Mouse (Mus musculus) bone marrow, adult 2 months (tissue): ENCODE measurements around the gene Ccser1.

Experiments used
- CTCF ChIP-seq: fragments of 200-500 bp; IDR thresholded peaks from 2 replicates; pipeline ENCODE4 v1.5.1; 2011; ENCODE audit warnings: low read length, control low read depth; ENCODE audit not compliant: control insufficient read depth, insufficient read depth
- POLR2A ChIP-seq: fragments of 200-500 bp; IDR thresholded peaks from 2 replicates; pipeline ENCODE4 v1.6.1; 2011; ENCODE audit warnings: low read depth, mild to moderate bottlenecking, control low read depth, low read length, borderline replicate concordance; ENCODE audit not compliant: control insufficient read depth

DNA sequence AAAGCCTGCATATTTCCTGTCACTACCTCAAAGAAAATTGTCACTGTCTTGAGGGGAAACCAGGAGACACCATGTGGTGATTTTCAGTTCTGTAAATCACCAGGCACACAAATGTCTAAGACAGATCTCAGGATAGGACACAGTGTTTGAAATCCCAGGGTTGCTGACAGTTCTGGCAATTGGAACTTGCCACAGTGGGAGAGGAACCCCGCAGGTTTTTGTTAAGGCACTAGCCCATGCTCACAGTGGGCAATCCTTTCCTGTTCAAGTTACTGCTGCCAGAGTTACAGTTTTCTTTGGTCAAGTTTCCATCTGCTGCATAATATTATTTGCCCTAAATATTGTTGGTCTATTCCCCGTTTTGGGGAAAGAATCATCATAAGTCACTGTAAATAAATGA lies 1024.9 kb downstream of the Ccser1 start:
- no peak for TF ChIP-seq CTCF
- TF ChIP-seq POLR2A: no peak
